In genomic region chr17:56008356-56009087, GRCm38 (mm10) we compare ENCODE assay signal across 8 mouse cellular contexts. TPM values are rescaled to one million over a fixed set of nuclear protein-coding genes. Genes with fewer than 3 reads are reported as not detected.
DNase-seq lines count a peak whose midpoint lies in the region; ATAC-seq lines count a peak whose summit lies in the region.

No protein-coding gene starts in this region.

- ATAC-seq in hindbrain, embryonic 12.5 days (ENCODE audit: low FRiP score), result peak; percentile 93

- H3K27ac ChIP-seq in hindbrain, embryonic 12.5 days, result peak overlapping the region; percentile 96

- H3K4me3 ChIP-seq in hindbrain, embryonic 12.5 days, result peak overlapping the region; percentile 81

- H3K4me2 ChIP-seq in hindbrain, embryonic 12.5 days (replicated peaks), result peak overlapping the region; percentile 84

- peaks cover 25% of the 10 kb centered on the region for H3K36me3 ChIP-seq in hindbrain, embryonic 12.5 days

- H3K9me3 ChIP-seq in hindbrain, embryonic 12.5 days (replicated peaks), result no peaks in the 10 kb centered on the region

- 1% methylated on average over 21 of the region's 21 CpGs for WGBS in hindbrain, embryonic 12.5 days

- H3K9ac ChIP-seq in hindbrain, embryonic 12.5 days, result peak overlapping the region; percentile 95

- H3K4me1 ChIP-seq in hindbrain, embryonic 12.5 days, result peaks cover 25% of the 10 kb centered on the region

- H3K27me3 ChIP-seq in hindbrain, embryonic 12.5 days, result 0 out of 2 replicates have a peak, but pooled peaks cover 3% of the 10 kb centered on the region

- DNase-seq in NIH3T3 (ENCODE audit: low read depth), result peak; percentile 97
- DNase-seq in cerebellum, postnatal 10 days, result peak; percentile 94 to 96
- peak; percentile 92 to 94 for DNase-seq in frontal cortex, postnatal 10 days (ENCODE audit: low spot score in 2 of 2)
- peak; percentile 92 to 97 for DNase-seq in layer of hippocampus, postnatal 14 days (ENCODE audit: low spot score in 2 of 2)
- DNase-seq in lung, postnatal 14 days, result peak; percentile 91
- DNase-seq in retina, adult 2 months (ENCODE audit: low read depth, low spot score), result peak; percentile 88
- DNase-seq in thymus, postnatal 36 days, result peak; percentile 87 to 91

RNA-seq across cellular contexts. Expression of gene Mpnd, which starts 3.0 kb away (rescaled TPM):
- polyA plus RNA-seq in hindbrain, embryonic 12.5 days (2016; fragmentation: Nextera tagmentation; extraction: Ambion mirVana), result 196 and 209 TPM in 2 replicates
- total RNA-seq in layer of hippocampus, postnatal 14 days (2021), result 100 to 1,000 TPM; 112 to 119 TPM

RNA-seq across cellular contexts. Expression of gene Stap2, which starts 3.1 kb away (rescaled TPM):
- polyA plus RNA-seq in hindbrain, embryonic 12.5 days (2016; fragmentation: Nextera tagmentation; extraction: Ambion mirVana), result 6.5 and 6.6 TPM in 2 replicates
- 1 to 10 TPM; 4.0 to 4.3 TPM for total RNA-seq in layer of hippocampus, postnatal 14 days (2021)

RNA-seq across cellular contexts. Expression of gene Fsd1, which starts 22.2 kb away (rescaled TPM):
- 96.4 and 103 TPM in 2 replicates for polyA plus RNA-seq in hindbrain, embryonic 12.5 days (2016; fragmentation: Nextera tagmentation; extraction: Ambion mirVana)
- 10 to 100 TPM; 73.1 to 76.4 TPM for total RNA-seq in layer of hippocampus, postnatal 14 days (2021)

RNA-seq across cellular contexts. Expression of gene Sh3gl1, which starts 27.9 kb away (rescaled TPM):
- 141 and 144 TPM in 2 replicates for polyA plus RNA-seq in hindbrain, embryonic 12.5 days (2016; fragmentation: Nextera tagmentation; extraction: Ambion mirVana)
- 10 to 100 TPM; 64.9 to 67.5 TPM for total RNA-seq in layer of hippocampus, postnatal 14 days (2021)

RNA-seq across cellular contexts. Expression of gene Chaf1a, which starts 31.7 kb away (rescaled TPM):
- polyA plus RNA-seq in hindbrain, embryonic 12.5 days (2016; fragmentation: Nextera tagmentation; extraction: Ambion mirVana), result 26.8 and 30.2 TPM in 2 replicates
- total RNA-seq in layer of hippocampus, postnatal 14 days (2021), result 1 to 10 TPM; 3.5 to 5.0 TPM

Comparison
In these comparisons a context has a peak if more than half of its experiments do, and no peak if none do; other contexts are left out.
1. Peak in every context shown above with its lines: DNase-seq, ATAC-seq, H3K4me3 ChIP-seq and H3K27ac ChIP-seq.